Mouse (Mus musculus) embryonic facial prominence, embryonic 12.5 days (tissue): ENCODE measurements around the gene Ambp. TPM values are rescaled to one million over a fixed set of nuclear protein-coding genes. Genes with fewer than 3 reads are reported as not detected.

Source experiments
- ATAC-seq: fragments of 200-750 bp; cut with Nextera tagmentation; 2 replicates; pipeline ENCODE4 v1.8.0; 2017; ENCODE audit not compliant: insufficient number of reproducible peaks, insufficient read depth, low FRiP score, low TSS enrichment
- H3K27ac ChIP-seq: fragments of 300-500 bp; sonication (generic); 2 replicates; pipeline ENCODE4 v1.5.1; 2016; ENCODE audit warnings: mild to moderate bottlenecking
- H3K27me3 ChIP-seq: fragments of 300-500 bp; sonication (generic); 2 replicates; pipeline ENCODE4 v1.6.1; 2016; ENCODE audit warnings: mild to moderate bottlenecking, moderate library complexity
- H3K36me3 ChIP-seq: fragments of 300-500 bp; sonication (generic); 2 replicates; pipeline ENCODE4 v1.6.1; 2016; ENCODE audit warnings: mild to moderate bottlenecking
- H3K4me1 ChIP-seq: fragments of 300-500 bp; sonication (generic); 2 replicates; pipeline ENCODE4 v1.6.1; 2016
- H3K4me2 ChIP-seq: fragments of 300-500 bp; sonication (generic); replicated peaks from 2 replicates; pipeline ENCODE4 v1.6.1; 2016; ENCODE audit warnings: mild to moderate bottlenecking, moderate library complexity
- H3K4me3 ChIP-seq: fragments of 300-500 bp; sonication (generic); 2 replicates; pipeline ENCODE4 v1.5.1; 2016; ENCODE audit warnings: mild to moderate bottlenecking
- H3K9ac ChIP-seq: fragments of 300-500 bp; sonication (generic); 2 replicates; pipeline ENCODE4 v1.6.1; 2016; ENCODE audit warnings: mild to moderate bottlenecking, moderate library complexity
- H3K9me3 ChIP-seq: fragments of 300-500 bp; sonication (generic); 2 replicates; pipeline ENCODE4 v1.6.1; 2016; ENCODE audit warnings: mild to moderate bottlenecking, moderate library complexity
- WGBS: fragments of 180-500 bp; shearing (Covaris S2); methylation state at CpG from one replicate; pipeline ENCODE4 v1.1.7; 2016; 5-methylcytosine and 5-hydroxymethylcytosine counted together
- polyA plus RNA-seq: library from polyadenylated mRNA; unstranded; fragments of >200 nt; fragmentation: Nextera tagmentation; extraction: Ambion mirVana; gene quantifications from 2 replicates; pipeline ENCODE4 v1.2.1, GENCODE M21; 2016

The Ambp gene
- polyA plus RNA-seq, 1 experiment from 2014 or later = 0.55 TPM

- no peak overlapping the region for H3K9ac ChIP-seq
- no peaks in the 10 kb centered on the region for H3K9me3 ChIP-seq
- ATAC-seq = peak; percentile 70; the same call in 1 of the 2 replicates
- no peak overlapping the region for H3K27ac ChIP-seq
- H3K4me1 ChIP-seq = no peaks in the 10 kb centered on the region
- WGBS = 15% methylated on average over 5 of the region's 5 CpGs
- H3K27me3 ChIP-seq = no peaks in the 10 kb centered on the region
- H3K4me3 ChIP-seq = no peak overlapping the region
- no peaks in the 10 kb centered on the region for H3K36me3 ChIP-seq
- no peak overlapping the region for H3K4me2 ChIP-seq
Measured at GRCm38 (mm10) chr4:63158961-63159592, 4.5 kb upstream of the Ambp start.

- WGBS = 85% methylated on average over 7 of the region's 7 CpGs
- H3K9ac ChIP-seq = no peak overlapping the region
- H3K27ac ChIP-seq = no peak overlapping the region
- H3K4me3 ChIP-seq = no peak overlapping the region
- no peaks in the 10 kb centered on the region for H3K9me3 ChIP-seq
- H3K27me3 ChIP-seq = no peaks in the 10 kb centered on the region
- no peak overlapping the region for H3K4me2 ChIP-seq
- no peaks in the 10 kb centered on the region for H3K36me3 ChIP-seq
- no peaks in the 10 kb centered on the region for H3K4me1 ChIP-seq
- ATAC-seq = no peak
Measured at GRCm38 (mm10) chr4:63158192-63158591, 3.6 kb upstream of the Ambp start.

GRCm38 (mm10) chr4:63156726-63157634 is 2.4 kb upstream of the Ambp start:
- Histone ChIP-seq H3K9ac (no peak overlapping the region), H3K4me1 (no peaks in the 10 kb centered on the region), H3K9me3 (no peaks in the 10 kb centered on the region), H3K27me3 (no peaks in the 10 kb centered on the region), H3K27ac (no peak overlapping the region), H3K4me3 (no peak overlapping the region), H3K36me3 (no peaks in the 10 kb centered on the region), H3K4me2 (no peak overlapping the region)
- no peak for ATAC-seq
- 63% methylated on average over 8 of the region's 8 CpGs for WGBS

- Histone ChIP-seq H3K4me1 (no peaks in the 10 kb centered on the region), H3K27ac (no peak overlapping the region), H3K4me2 (no peak overlapping the region), H3K9ac (no peak overlapping the region), H3K4me3 (no peak overlapping the region), H3K27me3 (no peaks in the 10 kb centered on the region), H3K9me3 (no peaks in the 10 kb centered on the region), H3K36me3 (no peaks in the 10 kb centered on the region)
- ATAC-seq = no peak
- 57% methylated on average over 2 of the region's 2 CpGs for WGBS
Measured at GRCm38 (mm10) chr4:63155596-63155995, 997 bp upstream of the Ambp start.

GRCm38 (mm10) chr4:63154028-63154427 is 571 bp downstream of the Ambp start:
- 59% methylated on average over 4 of the region's 4 CpGs for WGBS
- Histone ChIP-seq H3K9ac (no peak overlapping the region), H3K36me3 (no peaks in the 10 kb centered on the region), H3K4me3 (no peak overlapping the region), H3K9me3 (no peaks in the 10 kb centered on the region), H3K27me3 (no peaks in the 10 kb centered on the region), H3K4me2 (no peak overlapping the region), H3K27ac (no peak overlapping the region), H3K4me1 (no peaks in the 10 kb centered on the region)
- ATAC-seq = no peak

- 90% methylated on average over 6 of the region's 6 CpGs for WGBS
- H3K27ac ChIP-seq = no peak overlapping the region
- H3K4me2 ChIP-seq = no peak overlapping the region
- no peaks in the 10 kb centered on the region for H3K36me3 ChIP-seq
- H3K9me3 ChIP-seq = peaks cover 4% of the 10 kb centered on the region
- no peak overlapping the region for H3K4me3 ChIP-seq
- H3K4me1 ChIP-seq = no peaks in the 10 kb centered on the region
- no peaks in the 10 kb centered on the region for H3K27me3 ChIP-seq
- H3K9ac ChIP-seq = no peak overlapping the region
- ATAC-seq = no peak
Measured at GRCm38 (mm10) chr4:63151127-63151526, 3.5 kb downstream of the Ambp start.

- H3K4me1 ChIP-seq = no peaks in the 10 kb centered on the region
- peaks cover 4% of the 10 kb centered on the region for H3K9me3 ChIP-seq
- no peaks in the 10 kb centered on the region for H3K27me3 ChIP-seq
- H3K4me3 ChIP-seq = no peak overlapping the region
- H3K27ac ChIP-seq = no peak overlapping the region
- H3K9ac ChIP-seq = no peak overlapping the region
- ATAC-seq = no peak
- H3K36me3 ChIP-seq = no peaks in the 10 kb centered on the region
- H3K4me2 ChIP-seq = no peak overlapping the region
- WGBS = 94% methylated on average over 6 of the region's 6 CpGs
Measured at GRCm38 (mm10) chr4:63147268-63147667, 7.3 kb downstream of the Ambp start.

GRCm38 (mm10) chr4:63129891-63130624 is 24.5 kb downstream of the Ambp start:
- Histone ChIP-seq H3K4me3 (no peak overlapping the region), H3K27ac (no peak overlapping the region), H3K27me3 (no peaks in the 10 kb centered on the region), H3K4me2 (no peak overlapping the region), H3K9me3 (no peaks in the 10 kb centered on the region), H3K9ac (no peak overlapping the region), H3K4me1 (no peaks in the 10 kb centered on the region), H3K36me3 (peaks cover 47% of the 10 kb centered on the region)
- ATAC-seq = no peak
- WGBS = 92% methylated on average over 5 of the region's 5 CpGs

GRCm38 (mm10) chr4:63124861-63125466 is 29.6 kb downstream of the Ambp start:
- H3K27me3 ChIP-seq = no peaks in the 10 kb centered on the region
- no peak overlapping the region for H3K9ac ChIP-seq
- H3K36me3 ChIP-seq = peaks cover 43% of the 10 kb centered on the region
- no peaks in the 10 kb centered on the region for H3K9me3 ChIP-seq
- no peak overlapping the region for H3K27ac ChIP-seq
- WGBS = 77% methylated on average over 8 of the region's 8 CpGs
- H3K4me3 ChIP-seq = no peak overlapping the region
- no peak overlapping the region for H3K4me2 ChIP-seq
- no peaks in the 10 kb centered on the region for H3K4me1 ChIP-seq
- ATAC-seq = no peak

GRCm38 (mm10) chr4:63118639-63119437 is 35.8 kb downstream of the Ambp start:
- no peaks in the 10 kb centered on the region for H3K4me1 ChIP-seq
- no peak overlapping the region for H3K27ac ChIP-seq
- 83% methylated on average over 5 of the region's 5 CpGs for WGBS
- peaks cover 62% of the 10 kb centered on the region for H3K36me3 ChIP-seq
- H3K9me3 ChIP-seq = no peaks in the 10 kb centered on the region
- no peak overlapping the region for H3K4me2 ChIP-seq
- H3K4me3 ChIP-seq = no peak overlapping the region
- H3K27me3 ChIP-seq = no peaks in the 10 kb centered on the region
- H3K9ac ChIP-seq = no peak overlapping the region
- ATAC-seq = peak; percentile 81

- Histone ChIP-seq H3K9ac (no peak overlapping the region), H3K27me3 (no peaks in the 10 kb centered on the region), H3K9me3 (no peaks in the 10 kb centered on the region), H3K4me2 (no peak overlapping the region), H3K27ac (no peak overlapping the region), H3K36me3 (peaks cover 60% of the 10 kb centered on the region), H3K4me3 (no peak overlapping the region), H3K4me1 (no peaks in the 10 kb centered on the region)
- ATAC-seq = no peak
- 96% methylated on average over 8 of the region's 8 CpGs for WGBS
Measured at GRCm38 (mm10) chr4:63105651-63106050, 48.9 kb downstream of the Ambp start.
